Mouse (Mus musculus): Measurements from ENCODE around the gene Mvb12b. TPM values are rescaled to one million over a fixed set of nuclear protein-coding genes. Genes with fewer than 3 reads are reported as not detected.

Gene Mvb12b
- polyA plus RNA-seq, 1 experiment from 2014 or later = 43.7 TPM

- peaks cover 10% of the 10 kb centered on the region for H3K4me1 ChIP-seq (ENCODE audit: control insufficient read depth, insufficient read depth, low read length)
- peaks cover 2% of the 10 kb centered on the region; the same call in 1 of the 2 replicates for H3K36me3 ChIP-seq (ENCODE audit: control insufficient read depth, insufficient read depth, low read length)
- WGBS = 92% methylated on average over 4 of the region's 4 CpGs
- DNase-seq (ENCODE audit: low spot score) (no peak), ATAC-seq (ENCODE audit: insufficient read depth, low FRiP score, low TSS enrichment) (no peak)
- no peak overlapping the region for H3K4me2 ChIP-seq (ENCODE audit: low read depth)
- H3K9ac ChIP-seq (ENCODE audit: low read length) = no peak overlapping the region
- no peak overlapping the region for H3K27ac ChIP-seq (ENCODE audit: low read depth, low read length)
- no peaks in the 10 kb centered on the region for H3K9me3 ChIP-seq (ENCODE audit: control insufficient read depth, low read length)
- H3K27me3 ChIP-seq (ENCODE audit: control insufficient read depth, insufficient read depth, low read length) = no peaks in the 10 kb centered on the region
- H3K4me3 ChIP-seq (ENCODE audit: low read depth, low read length) = no peak overlapping the region
Measured at GRCm38 (mm10) chr2:33770526-33771130, 117.1 kb downstream of the Mvb12b start.

- Histone ChIP-seq H3K9ac (ENCODE audit: low read length) (no peak overlapping the region), H3K27ac (ENCODE audit: low read depth, low read length) (no peak overlapping the region), H3K4me2 (ENCODE audit: low read depth) (no peak overlapping the region), H3K4me1 (ENCODE audit: control insufficient read depth, insufficient read depth, low read length) (no peaks in the 10 kb centered on the region), H3K9me3 (ENCODE audit: control insufficient read depth, low read length) (no peaks in the 10 kb centered on the region), H3K4me3 (ENCODE audit: low read depth, low read length) (no peak overlapping the region), H3K36me3 (ENCODE audit: control insufficient read depth, insufficient read depth, low read length) (no peaks in the 10 kb centered on the region), H3K27me3 (ENCODE audit: control insufficient read depth, insufficient read depth, low read length) (no peaks in the 10 kb centered on the region)
- WGBS = 44% methylated on average over 7 of the region's 8 CpGs
- DNase-seq (ENCODE audit: low spot score) (peak; percentile 47), ATAC-seq (ENCODE audit: insufficient read depth, low FRiP score, low TSS enrichment) (no peak)
Measured at GRCm38 (mm10) chr2:33764476-33764875, 123.3 kb downstream of the Mvb12b start.

GRCm38 (mm10) chr2:33762210-33762609 lies 125.5 kb downstream of the Mvb12b start:
- no peak overlapping the region for H3K27ac ChIP-seq (ENCODE audit: low read depth, low read length)
- no peaks in the 10 kb centered on the region for H3K9me3 ChIP-seq (ENCODE audit: control insufficient read depth, low read length)
- DNase-seq (ENCODE audit: low spot score) (no peak), ATAC-seq (ENCODE audit: insufficient read depth, low FRiP score, low TSS enrichment) (no peak)
- H3K36me3 ChIP-seq (ENCODE audit: control insufficient read depth, insufficient read depth, low read length) = no peaks in the 10 kb centered on the region
- no peak overlapping the region for H3K4me2 ChIP-seq (ENCODE audit: low read depth)
- 87% methylated on average over 6 of the region's 6 CpGs for WGBS
- H3K4me1 ChIP-seq (ENCODE audit: control insufficient read depth, insufficient read depth, low read length) = no peaks in the 10 kb centered on the region
- H3K4me3 ChIP-seq (ENCODE audit: low read depth, low read length) = no peak overlapping the region
- no peak overlapping the region for H3K9ac ChIP-seq (ENCODE audit: low read length)
- H3K27me3 ChIP-seq (ENCODE audit: control insufficient read depth, insufficient read depth, low read length) = no peaks in the 10 kb centered on the region

- Histone ChIP-seq H3K4me2 (ENCODE audit: low read depth) (no peak overlapping the region), H3K36me3 (ENCODE audit: control insufficient read depth, insufficient read depth, low read length) (no peaks in the 10 kb centered on the region), H3K4me1 (ENCODE audit: control insufficient read depth, insufficient read depth, low read length) (0 out of 2 replicates have a peak, but pooled peaks cover 4% of the 10 kb centered on the region), H3K27me3 (ENCODE audit: control insufficient read depth, insufficient read depth, low read length) (no peaks in the 10 kb centered on the region), H3K27ac (ENCODE audit: low read depth, low read length) (no peak overlapping the region), H3K9me3 (ENCODE audit: control insufficient read depth, low read length) (no peaks in the 10 kb centered on the region), H3K9ac (ENCODE audit: low read length) (no peak overlapping the region), H3K4me3 (ENCODE audit: low read depth, low read length) (no peak overlapping the region)
- 74% methylated on average over 13 of the region's 13 CpGs for WGBS
- ATAC-seq (ENCODE audit: insufficient read depth, low FRiP score, low TSS enrichment) (no peak), DNase-seq (ENCODE audit: low spot score) (no peak)
Measured at GRCm38 (mm10) chr2:33760571-33760991, 127.2 kb downstream of the Mvb12b start.

- H3K27ac ChIP-seq (ENCODE audit: low read depth, low read length) = no peak overlapping the region
Measured at GRCm38 (mm10) chr2:33759447-33759846, 128.3 kb downstream of the Mvb12b start.

GRCm38 (mm10) chr2:33755633-33756020 lies 132.1 kb downstream of the Mvb12b start:
- H3K27me3 ChIP-seq (ENCODE audit: control insufficient read depth, insufficient read depth, low read length) = no peaks in the 10 kb centered on the region
- no peak overlapping the region for H3K27ac ChIP-seq (ENCODE audit: low read depth, low read length)
- no peak overlapping the region for H3K4me3 ChIP-seq (ENCODE audit: low read depth, low read length)
- peaks cover 17% of the 10 kb centered on the region for H3K4me1 ChIP-seq (ENCODE audit: control insufficient read depth, insufficient read depth, low read length)
- ATAC-seq (ENCODE audit: insufficient read depth, low FRiP score, low TSS enrichment) = no peak
- H3K9ac ChIP-seq (ENCODE audit: low read length) = no peak overlapping the region
- WGBS = 60% methylated on average over 6 of the region's 6 CpGs
- no peaks in the 10 kb centered on the region for H3K9me3 ChIP-seq (ENCODE audit: control insufficient read depth, low read length)
- H3K4me2 ChIP-seq (ENCODE audit: low read depth) = no peak overlapping the region
- no peak for DNase-seq (ENCODE audit: low spot score)
- H3K36me3 ChIP-seq (ENCODE audit: control insufficient read depth, insufficient read depth, low read length) = no peaks in the 10 kb centered on the region

More at GRCm38 (mm10) chr2:33759447-33759846, 128.3 kb downstream of the Mvb12b start:
- H3K9ac ChIP-seq (ENCODE audit: low read length) = no peak overlapping the region; the same call in 1 of the 2 replicates
- 67% methylated on average over 10 of the region's 10 CpGs for WGBS
- H3K9me3 ChIP-seq (ENCODE audit: control insufficient read depth, low read length) = no peaks in the 10 kb centered on the region
- no peak overlapping the region for H3K4me2 ChIP-seq (ENCODE audit: low read depth)
- ATAC-seq (ENCODE audit: insufficient read depth, low FRiP score, low TSS enrichment) (no peak), DNase-seq (ENCODE audit: low spot score) (no peak)
- H3K4me1 ChIP-seq (ENCODE audit: control insufficient read depth, insufficient read depth, low read length) = 0 out of 2 replicates have a peak, but pooled peaks cover 5% of the 10 kb centered on the region
- no peak overlapping the region for H3K4me3 ChIP-seq (ENCODE audit: low read depth, low read length)
- H3K27me3 ChIP-seq (ENCODE audit: control insufficient read depth, insufficient read depth, low read length) = no peaks in the 10 kb centered on the region
- no peaks in the 10 kb centered on the region for H3K36me3 ChIP-seq (ENCODE audit: control insufficient read depth, insufficient read depth, low read length)

GRCm38 (mm10) chr2:33754980-33755632 lies 132.6 kb downstream of the Mvb12b start:
- no peak for DNase-seq (ENCODE audit: low spot score)
- ATAC-seq (ENCODE audit: insufficient read depth, low FRiP score, low TSS enrichment) = no peak
- Histone ChIP-seq H3K9ac (ENCODE audit: low read length) (no peak overlapping the region), H3K4me2 (ENCODE audit: low read depth) (no peak overlapping the region), H3K36me3 (ENCODE audit: control insufficient read depth, insufficient read depth, low read length) (no peaks in the 10 kb centered on the region), H3K27me3 (ENCODE audit: control insufficient read depth, insufficient read depth, low read length) (no peaks in the 10 kb centered on the region), H3K9me3 (ENCODE audit: control insufficient read depth, low read length) (no peaks in the 10 kb centered on the region), H3K27ac (ENCODE audit: low read depth, low read length) (no peak overlapping the region), H3K4me3 (ENCODE audit: low read depth, low read length) (no peak overlapping the region), H3K4me1 (ENCODE audit: control insufficient read depth, insufficient read depth, low read length) (peaks cover 17% of the 10 kb centered on the region)
- WGBS = 74% methylated on average over 7 of the region's 7 CpGs

GRCm38 (mm10) chr2:33754317-33754633 lies 133.5 kb downstream of the Mvb12b start:
- 0 out of 2 replicates have a peak, but pooled peaks cover 2% of the 10 kb centered on the region for H3K36me3 ChIP-seq (ENCODE audit: control insufficient read depth, insufficient read depth, low read length)
- H3K4me1 ChIP-seq (ENCODE audit: control insufficient read depth, insufficient read depth, low read length) = peaks cover 17% of the 10 kb centered on the region
- DNase-seq (ENCODE audit: low spot score) (no peak), ATAC-seq (ENCODE audit: insufficient read depth, low FRiP score, low TSS enrichment) (no peak)
- no peaks in the 10 kb centered on the region for H3K9me3 ChIP-seq (ENCODE audit: control insufficient read depth, low read length)
- H3K27ac ChIP-seq (ENCODE audit: low read depth, low read length) = no peak overlapping the region; the same call in 1 of the 2 replicates
- whole genome bisulfite sequencing = 81% methylated on average over 3 of the region's 3 CpGs
- H3K4me3 ChIP-seq (ENCODE audit: low read depth, low read length) = no peak overlapping the region
- H3K9ac ChIP-seq (ENCODE audit: low read length) = no peak overlapping the region
- H3K27me3 ChIP-seq (ENCODE audit: control insufficient read depth, insufficient read depth, low read length) = no peaks in the 10 kb centered on the region
- H3K4me2 ChIP-seq (ENCODE audit: low read depth) = no peak overlapping the region
